Mouse (Mus musculus): ENCODE results near the gene Grm1. TPM values are rescaled to one million over a fixed set of nuclear protein-coding genes. Genes with fewer than 3 reads are reported as not detected.

Grm1 gene
- polyA plus RNA-seq, 1 experiment from 2014 or later: 0.50 TPM

GRCm38 (mm10) chr10:10947531-10947930 is 134.6 kb downstream of the Grm1 start:
- H3K27ac ChIP-seq: no peak overlapping the region
- no peak for ATAC-seq (ENCODE audit: low FRiP score)
- no peaks in the 10 kb centered on the region for H3K4me1 ChIP-seq
- no peaks in the 10 kb centered on the region for H3K27me3 ChIP-seq
- no peak overlapping the region for H3K4me3 ChIP-seq
- H3K4me2 ChIP-seq (replicated peaks): no peak overlapping the region
- no peaks in the 10 kb centered on the region for H3K36me3 ChIP-seq
- WGBS: 94% methylated on average over 2 of the region's 2 CpGs
- H3K9me3 ChIP-seq (replicated peaks): no peaks in the 10 kb centered on the region
- H3K9ac ChIP-seq: no peak overlapping the region

GRCm38 (mm10) chr10:10944003-10944402 is 138.2 kb downstream of the Grm1 start:
- no peak for ATAC-seq (ENCODE audit: low FRiP score)
- H3K9me3 ChIP-seq (replicated peaks): no peaks in the 10 kb centered on the region
- H3K4me2 ChIP-seq (replicated peaks): no peak overlapping the region

GRCm38 (mm10) chr10:10942248-10942647 is 139.9 kb downstream of the Grm1 start:
- 75% methylated on average over 6 of the region's 6 CpGs for WGBS
- no peak overlapping the region for H3K4me3 ChIP-seq
- H3K27me3 ChIP-seq: no peaks in the 10 kb centered on the region
- no peak overlapping the region for H3K4me2 ChIP-seq (replicated peaks)
- no peak overlapping the region for H3K9ac ChIP-seq
- H3K36me3 ChIP-seq: no peaks in the 10 kb centered on the region
- H3K4me1 ChIP-seq: no peaks in the 10 kb centered on the region
- H3K27ac ChIP-seq: no peak overlapping the region
- no peak for ATAC-seq (ENCODE audit: low FRiP score)
- H3K9me3 ChIP-seq (replicated peaks): no peaks in the 10 kb centered on the region

More at GRCm38 (mm10) chr10:10944003-10944402, 138.2 kb downstream of the Grm1 start:
- 73% methylated on average over 2 of the region's 2 CpGs for WGBS
- no peak overlapping the region for H3K4me3 ChIP-seq
- no peaks in the 10 kb centered on the region for H3K4me1 ChIP-seq
- no peak overlapping the region for H3K9ac ChIP-seq
- H3K27ac ChIP-seq: no peak overlapping the region
- no peaks in the 10 kb centered on the region for H3K36me3 ChIP-seq
- H3K27me3 ChIP-seq: no peaks in the 10 kb centered on the region

- H3K27ac ChIP-seq: no peak overlapping the region
- no peaks in the 10 kb centered on the region for H3K9me3 ChIP-seq (replicated peaks)
- H3K4me2 ChIP-seq (replicated peaks): no peak overlapping the region
- WGBS: 80% methylated on average over 3 of the region's 3 CpGs
- ATAC-seq (ENCODE audit: low FRiP score): no peak
- no peak overlapping the region for H3K4me3 ChIP-seq
- no peaks in the 10 kb centered on the region for H3K4me1 ChIP-seq
- no peaks in the 10 kb centered on the region for H3K27me3 ChIP-seq
- H3K9ac ChIP-seq: no peak overlapping the region
- H3K36me3 ChIP-seq: no peaks in the 10 kb centered on the region
These were observed 146.3 kb downstream of the Grm1 start for GRCm38 (mm10) chr10:10935806-10936205.

- WGBS: 42% methylated on average over 2 of the region's 2 CpGs
- H3K9me3 ChIP-seq (replicated peaks): no peaks in the 10 kb centered on the region
- H3K9ac ChIP-seq: no peak overlapping the region
- no peaks in the 10 kb centered on the region for H3K4me1 ChIP-seq
- H3K4me2 ChIP-seq (replicated peaks): no peak overlapping the region
- H3K36me3 ChIP-seq: no peaks in the 10 kb centered on the region
- H3K27ac ChIP-seq: no peak overlapping the region
- H3K27me3 ChIP-seq: no peaks in the 10 kb centered on the region
- H3K4me3 ChIP-seq: no peak overlapping the region
- ATAC-seq (ENCODE audit: low FRiP score): 0 out of 2 replicates have a peak, but pooled peaks have one; percentile 16
These were observed 152.5 kb downstream of the Grm1 start for GRCm38 (mm10) chr10:10929672-10930071.

- Histone ChIP-seq H3K4me3 (no peak overlapping the region), H3K27me3 (no peaks in the 10 kb centered on the region), H3K4me1 (no peaks in the 10 kb centered on the region), H3K9me3 (replicated peaks) (no peaks in the 10 kb centered on the region), H3K27ac (no peak overlapping the region), H3K9ac (no peak overlapping the region), H3K4me2 (replicated peaks) (no peak overlapping the region), H3K36me3 (no peaks in the 10 kb centered on the region)
- WGBS: 64% methylated on average over 5 of the region's 5 CpGs
- no peak for ATAC-seq (ENCODE audit: low FRiP score)
These were observed 153.3 kb downstream of the Grm1 start for GRCm38 (mm10) chr10:10928798-10929366.

GRCm38 (mm10) chr10:10917857-10918399 is 164.2 kb downstream of the Grm1 start:
- H3K9ac ChIP-seq: no peak overlapping the region

GRCm38 (mm10) chr10:10913621-10914020 is 168.5 kb downstream of the Grm1 start:
- Histone ChIP-seq H3K36me3 (no peaks in the 10 kb centered on the region), H3K27me3 (no peaks in the 10 kb centered on the region), H3K27ac (no peak overlapping the region), H3K9ac (no peak overlapping the region), H3K9me3 (replicated peaks) (no peaks in the 10 kb centered on the region), H3K4me2 (replicated peaks) (no peak overlapping the region), H3K4me3 (no peak overlapping the region), H3K4me1 (no peaks in the 10 kb centered on the region)
- 88% methylated on average over 4 of the region's 4 CpGs for WGBS
- no peak for ATAC-seq (ENCODE audit: low FRiP score)

More at GRCm38 (mm10) chr10:10917857-10918399, 164.2 kb downstream of the Grm1 start:
- 83% methylated on average over 7 of the region's 7 CpGs for WGBS
- H3K4me3 ChIP-seq: no peak overlapping the region
- ATAC-seq (ENCODE audit: low FRiP score): no peak
- no peaks in the 10 kb centered on the region for H3K4me1 ChIP-seq
- no peaks in the 10 kb centered on the region for H3K36me3 ChIP-seq
- no peak overlapping the region for H3K4me2 ChIP-seq (replicated peaks)
- H3K9me3 ChIP-seq (replicated peaks): no peaks in the 10 kb centered on the region
- no peak overlapping the region for H3K27ac ChIP-seq
- H3K27me3 ChIP-seq: no peaks in the 10 kb centered on the region

GRCm38 (mm10) chr10:10890221-10890620 is 191.9 kb downstream of the Grm1 start:
- H3K4me2 ChIP-seq (replicated peaks): no peak overlapping the region
- 55% methylated on average over 1 of the region's 1 CpGs for WGBS
- H3K9ac ChIP-seq: no peak overlapping the region
- ATAC-seq (ENCODE audit: low FRiP score): no peak
- H3K4me3 ChIP-seq: no peak overlapping the region
- no peaks in the 10 kb centered on the region for H3K36me3 ChIP-seq
- H3K4me1 ChIP-seq: no peaks in the 10 kb centered on the region
- no peaks in the 10 kb centered on the region for H3K9me3 ChIP-seq (replicated peaks)
- no peak overlapping the region for H3K27ac ChIP-seq
- H3K27me3 ChIP-seq: no peaks in the 10 kb centered on the region

GRCm38 (mm10) chr10:10888521-10888920 is 193.6 kb downstream of the Grm1 start:
- H3K36me3 ChIP-seq: no peaks in the 10 kb centered on the region

GRCm38 (mm10) chr10:10884992-10885391 is 197.2 kb downstream of the Grm1 start:
- H3K4me3 ChIP-seq: no peak overlapping the region
- no peaks in the 10 kb centered on the region for H3K27me3 ChIP-seq
- H3K4me2 ChIP-seq (replicated peaks): no peak overlapping the region
- no peaks in the 10 kb centered on the region for H3K9me3 ChIP-seq (replicated peaks)
- H3K36me3 ChIP-seq: no peaks in the 10 kb centered on the region
- H3K27ac ChIP-seq: no peak overlapping the region
- WGBS: 14% methylated on average over 2 of the region's 2 CpGs
- no peak for ATAC-seq (ENCODE audit: low FRiP score)
- no peak overlapping the region for H3K9ac ChIP-seq
- H3K4me1 ChIP-seq: no peaks in the 10 kb centered on the region

More at GRCm38 (mm10) chr10:10888521-10888920, 193.6 kb downstream of the Grm1 start:
- Histone ChIP-seq H3K4me2 (replicated peaks) (no peak overlapping the region), H3K27ac (no peak overlapping the region), H3K9me3 (replicated peaks) (no peaks in the 10 kb centered on the region), H3K27me3 (no peaks in the 10 kb centered on the region), H3K4me3 (no peak overlapping the region), H3K4me1 (no peaks in the 10 kb centered on the region), H3K9ac (no peak overlapping the region)
- WGBS: 59% methylated on average over 9 of the region's 9 CpGs
- no peak for ATAC-seq (ENCODE audit: low FRiP score)

- H3K4me3 ChIP-seq: no peak overlapping the region
- H3K27me3 ChIP-seq: no peaks in the 10 kb centered on the region
- no peak for ATAC-seq (ENCODE audit: low FRiP score)
- H3K9ac ChIP-seq: no peak overlapping the region
- H3K27ac ChIP-seq: no peak overlapping the region
- no peaks in the 10 kb centered on the region for H3K9me3 ChIP-seq (replicated peaks)
- WGBS: 51% methylated on average over 3 of the region's 3 CpGs
- H3K4me2 ChIP-seq (replicated peaks): no peak overlapping the region
- H3K4me1 ChIP-seq: no peaks in the 10 kb centered on the region
- H3K36me3 ChIP-seq: no peaks in the 10 kb centered on the region
These were observed 210.0 kb downstream of the Grm1 start for GRCm38 (mm10) chr10:10872142-10872541.

GRCm38 (mm10) chr10:10870271-10870670 is 211.9 kb downstream of the Grm1 start:
- Histone ChIP-seq H3K4me3 (no peak overlapping the region), H3K4me1 (no peaks in the 10 kb centered on the region), H3K27ac (no peak overlapping the region), H3K4me2 (replicated peaks) (no peak overlapping the region), H3K36me3 (no peaks in the 10 kb centered on the region), H3K9ac (no peak overlapping the region), H3K9me3 (replicated peaks) (no peaks in the 10 kb centered on the region), H3K27me3 (no peaks in the 10 kb centered on the region)
- no peak for ATAC-seq (ENCODE audit: low FRiP score)
- 87% methylated on average over 2 of the region's 2 CpGs for WGBS

Data from hindbrain, embryonic 12.5 days (tissue).